ENCODE assay signal across 12 mouse cellular contexts in the genomic region with DNA sequence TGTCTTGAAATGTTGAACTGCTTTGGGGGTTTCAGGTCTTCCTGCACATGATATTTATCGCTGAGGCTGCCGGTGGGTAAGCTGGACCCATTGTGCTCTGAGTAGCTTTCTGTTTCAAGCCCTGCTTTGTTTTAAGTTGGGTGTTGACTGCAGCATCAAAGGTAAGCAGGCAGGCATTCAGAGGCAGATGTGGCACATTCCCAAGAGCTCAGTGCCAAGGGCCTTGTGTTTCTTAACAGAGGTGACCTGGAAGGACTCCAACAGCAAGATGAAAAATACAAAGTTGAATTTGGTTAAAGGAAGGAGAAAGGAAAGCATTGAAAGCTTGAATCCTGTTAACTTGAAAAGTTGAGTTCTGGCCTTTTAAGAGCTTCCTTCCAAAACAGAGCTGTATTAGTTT.
DNase-seq lines count a peak whose midpoint lies in the region; TF ChIP-seq lines count a peak whose summit lies in the region.
"Had no signal": no experiment of that assay in that cellular context is flagged by ENCODE, and none has a peak within 500 bp of the region (broad histone marks: within the 10 kb centered on the region; RNA-seq: fewer than 3 reads in every experiment).

No protein-coding gene starts in this region.

- H3K9ac ChIP-seq in liver, adult 2 months (ENCODE audit: low read depth, low read length), result no peak overlapping the region
- H3K9ac ChIP-seq: embryonic facial prominence, embryonic 12.5 days; liver, postnatal 0 days; midbrain, embryonic 13.5 days had no signal

- H3K36me3 ChIP-seq in liver, adult 2 months (ENCODE audit: control insufficient read depth, insufficient read depth, low read length), result no peaks in the 10 kb centered on the region
- H3K36me3 ChIP-seq: embryonic facial prominence, embryonic 12.5 days; hindbrain, embryonic 10.5 days; midbrain, embryonic 13.5 days had no signal

- intact Hi-C loops in heart, postnatal 36 days (cut with DNase I), result no loop called here

- TF ChIP-seq CTCF in liver, adult 2 months (IDR thresholded peaks at IDR 0.05; ENCODE audit: low read depth, low read length), result no peak

- no peak overlapping the region for H3K27ac ChIP-seq in liver, adult 2 months (replicated peaks; ENCODE audit: insufficient read depth, low read depth, low read length)
- H3K27ac ChIP-seq: embryonic facial prominence, embryonic 12.5 days; hindbrain, embryonic 10.5 days; midbrain, embryonic 13.5 days had no signal

- peak; percentile 88 for DNase-seq in heart, adult 11 months
- DNase-seq in heart, postnatal 36 days, result no peak
- DNase-seq in liver, adult 2 months (ENCODE audit: extremely low read depth, low read depth, low spot score), result peak; percentile 48
- no peak for DNase-seq in liver
- DNase-seq in adrenal gland, postnatal 36 days, result peak; percentile 15 to 50
- DNase-seq in ovary, adult 18-20 months (ENCODE audit: low spot score), result peak; percentile 10
- DNase-seq in cerebellum, postnatal 36 days, result no peak
- DNase-seq in urinary bladder, adult 18-20 months (ENCODE audit: low spot score in 2 of 2), result no peak
- DNase-seq: liver, postnatal 0 days had no signal

- H3K4me3 ChIP-seq in liver, adult 2 months (ENCODE audit: insufficient read depth, low read depth, low read length), result no peak overlapping the region
- H3K4me3 ChIP-seq: embryonic facial prominence, embryonic 12.5 days; hindbrain, embryonic 10.5 days; midbrain, embryonic 13.5 days had no signal

- H3K79me2 ChIP-seq in liver, adult 2 months (ENCODE audit: control insufficient read depth, insufficient read depth, low read length), result no peaks in the 10 kb centered on the region

- H3K4me1 ChIP-seq in liver, adult 2 months (ENCODE audit: control insufficient read depth, insufficient read depth, low read length), result no peaks in the 10 kb centered on the region
- H3K4me1 ChIP-seq: embryonic facial prominence, embryonic 12.5 days; midbrain, embryonic 13.5 days had no signal

- 63% methylated on average over 2 of the region's 2 CpGs for WGBS in liver, adult 2 months

- no peak for TF ChIP-seq POLR2A in liver, adult 2 months (IDR thresholded peaks at IDR 0.05; ENCODE audit: extremely low read depth, insufficient read depth, low read length)

- H3K27me3 ChIP-seq in liver, adult 2 months (ENCODE audit: control insufficient read depth, insufficient read depth, low read length), result no peaks in the 10 kb centered on the region
- H3K27me3 ChIP-seq: embryonic facial prominence, embryonic 12.5 days; midbrain, embryonic 13.5 days had no signal

Comparison
In these comparisons a context has a peak if more than half of its experiments do, and no peak if none do; other contexts are left out.
1. DNase-seq: peak in heart, adult 11 months (single experiment), liver, adult 2 months (single experiment), adrenal gland, postnatal 36 days (2 of 2) and ovary, adult 18-20 months (single experiment); none in heart, postnatal 36 days (0 of 2), liver (single experiment), cerebellum, postnatal 36 days (0 of 2) and urinary bladder, adult 18-20 months (0 of 2).